Mouse (Mus musculus) intestine, embryonic 16.5 days (tissue): ENCODE results near the gene 9430097D07Rik. TPM values are rescaled to one million over a fixed set of nuclear protein-coding genes. Genes with fewer than 3 reads are reported as not detected.

Experiments
- ATAC-seq: fragments of 200-750 bp; cut with Nextera tagmentation; 2 replicates; pipeline ENCODE4 v1.8.0; 2017; ENCODE audit warnings: moderate TSS enrichment, moderate library complexity
- H3K27ac ChIP-seq: fragments of 300-500 bp; sonication (generic); 2 replicates; pipeline ENCODE4 v1.5.1; 2014; ENCODE audit warnings: mild to moderate bottlenecking, low read length
- H3K27me3 ChIP-seq: fragments of 300-500 bp; sonication (generic); replicated peaks from 2 replicates; pipeline ENCODE4 v1.6.1; 2014; ENCODE audit warnings: low read length, control low read depth, mixed read lengths; ENCODE audit not compliant: control insufficient read depth, insufficient read depth
- H3K36me3 ChIP-seq: fragments of 300-500 bp; sonication (generic); 2 replicates; pipeline ENCODE4 v1.6.1; 2014; ENCODE audit warnings: low read length, control low read depth; ENCODE audit not compliant: control insufficient read depth, insufficient read depth
- H3K4me1 ChIP-seq: fragments of 300-500 bp; sonication (generic); 2 replicates; pipeline ENCODE4 v1.6.1; 2014; ENCODE audit warnings: low read length, control low read depth, mixed read lengths; ENCODE audit not compliant: control insufficient read depth, insufficient read depth
- H3K4me2 ChIP-seq: fragments of 300-500 bp; sonication (generic); 2 replicates; pipeline ENCODE4 v1.6.1; 2014; ENCODE audit warnings: low read depth, low read length, control low read depth
- H3K4me3 ChIP-seq: fragments of 300-500 bp; sonication (generic); 2 replicates; pipeline ENCODE4 v1.5.1; 2014; ENCODE audit warnings: mild to moderate bottlenecking, low read length
- H3K9ac ChIP-seq: fragments of 300-500 bp; sonication (generic); 2 replicates; pipeline ENCODE4 v1.6.1; 2014; ENCODE audit warnings: low read depth, low read length
- H3K9me3 ChIP-seq: fragments of 300-500 bp; sonication (generic); 2 replicates; pipeline ENCODE4 v1.6.1; 2016; ENCODE audit warnings: low read length, control low read depth; ENCODE audit not compliant: control insufficient read depth
- WGBS: fragments of 180-500 bp; shearing (Covaris S2); extraction: QIAGEN DNeasy Blood & Tissue Kit; methylation state at CpG from one replicate; pipeline ENCODE4 v1.1.7; 2014; 5-methylcytosine and 5-hydroxymethylcytosine counted together
- polyA plus RNA-seq: library from polyadenylated mRNA; unstranded; fragments of >200 nt; fragmentation: Nextera tagmentation; extraction: Ambion mirVana; gene quantifications from 2 replicates; pipeline ENCODE4 v1.2.1, GENCODE M21; 2015

The 9430097D07Rik gene
- not detected in 2 replicates for polyA plus RNA-seq

GRCm38 (mm10) chr2:32575586-32576160, at the start of gene 9430097D07Rik:
9430097D07Rik (minus strand) TSS chr2:32575684.
- peak; percentile 17; the same call in 1 of the 2 replicates for ATAC-seq

GRCm38 (mm10) chr2:32624111-32624748, 48.7 kb upstream of the 9430097D07Rik start:
- H3K4me1 ChIP-seq, result peaks cover 70% of the 10 kb centered on the region
- H3K4me2 ChIP-seq, result no peak overlapping the region
- ATAC-seq, result no peak
- H3K9me3 ChIP-seq, result no peaks in the 10 kb centered on the region
- 77% methylated on average over 5 of the region's 5 CpGs for WGBS
- no peak overlapping the region for H3K9ac ChIP-seq
- H3K4me3 ChIP-seq, result no peak overlapping the region
- H3K36me3 ChIP-seq, result no peaks in the 10 kb centered on the region
- no peak overlapping the region for H3K27ac ChIP-seq
- no peaks in the 10 kb centered on the region for H3K27me3 ChIP-seq

More at GRCm38 (mm10) chr2:32575586-32576160, at the start of gene 9430097D07Rik:
- Histone ChIP-seq H3K9ac (peak within 1 kb of the TSS; percentile 64), H3K27me3 (peaks cover 9% of the 10 kb centered on the region; the same call in 1 of the 2 replicates), H3K4me3 (peak within 1 kb of the TSS; percentile 37), H3K27ac (no peak within 1 kb of the TSS), H3K4me1 (peaks cover 22% of the 10 kb centered on the region), H3K36me3 (no peaks in the 10 kb centered on the region), H3K4me2 (peak within 1 kb of the TSS; percentile 80), H3K9me3 (no peaks in the 10 kb centered on the region)
- 9% methylated on average over 28 of the region's 28 CpGs for WGBS

- 25% methylated on average over 7 of the region's 7 CpGs for WGBS
- Histone ChIP-seq H3K9ac (peak within 1 kb of the TSS; percentile 48), H3K36me3 (peaks cover 6% of the 10 kb centered on the region; the same call in 1 of the 2 replicates), H3K9me3 (no peaks in the 10 kb centered on the region), H3K27me3 (no peaks in the 10 kb centered on the region), H3K4me1 (peaks cover 51% of the 10 kb centered on the region), H3K27ac (peak within 1 kb of the TSS; percentile 85), H3K4me3 (no peak within 1 kb of the TSS; the same call in 1 of the 2 replicates), H3K4me2 (peak within 1 kb of the TSS; percentile 2; the same call in 1 of the 2 replicates)
- no peak; the same call in 1 of the 2 replicates for ATAC-seq
These were observed 46.0 kb upstream of the 9430097D07Rik start, which contains the start of gene Ak1 for GRCm38 (mm10) chr2:32621517-32621859. Ak1 (plus strand) TSS chr2:32621758.

GRCm38 (mm10) chr2:32620682-32621516, 45.4 kb upstream of the 9430097D07Rik start:
- Histone ChIP-seq H3K9ac (peak overlapping the region; percentile 48), H3K4me3 (no peak overlapping the region), H3K27me3 (no peaks in the 10 kb centered on the region), H3K9me3 (no peaks in the 10 kb centered on the region), H3K36me3 (peaks cover 6% of the 10 kb centered on the region; the same call in 1 of the 2 replicates), H3K4me2 (peak overlapping the region; percentile 2; the same call in 1 of the 2 replicates), H3K27ac (peak overlapping the region; percentile 85), H3K4me1 (peaks cover 45% of the 10 kb centered on the region)
- 13% methylated on average over 4 of the region's 4 CpGs for WGBS
- peak; percentile 88 for ATAC-seq

GRCm38 (mm10) chr2:32618051-32618450, 42.6 kb upstream of the 9430097D07Rik start:
- no peak overlapping the region for H3K4me3 ChIP-seq

GRCm38 (mm10) chr2:32617601-32618000, 42.1 kb upstream of the 9430097D07Rik start:
- ATAC-seq, result no peak
- H3K4me3 ChIP-seq, result no peak overlapping the region
- H3K4me2 ChIP-seq, result no peak overlapping the region
- WGBS, result 93% methylated on average over 4 of the region's 4 CpGs
- no peaks in the 10 kb centered on the region for H3K9me3 ChIP-seq
- H3K9ac ChIP-seq, result no peak overlapping the region
- no peak overlapping the region for H3K27ac ChIP-seq
- peaks cover 6% of the 10 kb centered on the region; the same call in 1 of the 2 replicates for H3K36me3 ChIP-seq
- no peaks in the 10 kb centered on the region for H3K27me3 ChIP-seq
- peaks cover 29% of the 10 kb centered on the region for H3K4me1 ChIP-seq

More at GRCm38 (mm10) chr2:32618051-32618450, 42.6 kb upstream of the 9430097D07Rik start:
- no peak overlapping the region for H3K4me2 ChIP-seq
- no peak overlapping the region for H3K27ac ChIP-seq
- H3K36me3 ChIP-seq, result peaks cover 6% of the 10 kb centered on the region; the same call in 1 of the 2 replicates
- no peaks in the 10 kb centered on the region for H3K9me3 ChIP-seq
- no peak for ATAC-seq
- no peak overlapping the region for H3K9ac ChIP-seq
- H3K27me3 ChIP-seq, result no peaks in the 10 kb centered on the region
- WGBS, result 76% methylated on average over 9 of the region's 9 CpGs
- H3K4me1 ChIP-seq, result peaks cover 29% of the 10 kb centered on the region

GRCm38 (mm10) chr2:32617109-32617508, 41.6 kb upstream of the 9430097D07Rik start:
- Histone ChIP-seq H3K9ac (no peak overlapping the region), H3K27me3 (no peaks in the 10 kb centered on the region), H3K27ac (no peak overlapping the region), H3K9me3 (no peaks in the 10 kb centered on the region), H3K4me1 (peaks cover 29% of the 10 kb centered on the region), H3K4me2 (no peak overlapping the region), H3K36me3 (peaks cover 6% of the 10 kb centered on the region; the same call in 1 of the 2 replicates), H3K4me3 (no peak overlapping the region)
- 97% methylated on average over 1 of the region's 1 CpGs for WGBS
- ATAC-seq, result no peak

- no peak for ATAC-seq
- H3K27me3 ChIP-seq, result no peaks in the 10 kb centered on the region
These were observed 36.8 kb upstream of the 9430097D07Rik start for GRCm38 (mm10) chr2:32612274-32612673.

More at GRCm38 (mm10) chr2:32612274-32612673, 36.8 kb upstream of the 9430097D07Rik start:
- Histone ChIP-seq H3K36me3 (no peaks in the 10 kb centered on the region; the same call in 1 of the 2 replicates), H3K9me3 (no peaks in the 10 kb centered on the region), H3K4me1 (peaks cover 30% of the 10 kb centered on the region), H3K9ac (no peak overlapping the region), H3K27ac (no peak overlapping the region), H3K4me2 (no peak overlapping the region), H3K4me3 (no peak overlapping the region)
- WGBS, result 67% methylated on average over 26 of the region's 26 CpGs
